Mouse (Mus musculus) lung, postnatal 0 days (tissue): ENCODE data around the gene Blm.

Experiments
- CTCF ChIP-seq: IDR thresholded peaks from 2 replicates; pipeline ENCODE4 v1.5.1; 2016; ENCODE audit warnings: antibody characterized with exemption, mild to moderate bottlenecking
- EP300 ChIP-seq: IDR thresholded peaks from 2 replicates; pipeline ENCODE4 v1.6.1; 2016; ENCODE audit warnings: antibody characterized with exemption, mild to moderate bottlenecking, control low read depth

- no peak for TF ChIP-seq CTCF
- no peak for TF ChIP-seq EP300
Measured at GRCm38 (mm10) chr7:80414303-80414855, 120.5 kb downstream of the Blm start.
